Mouse (Mus musculus) limb, embryonic 11.5 days (tissue): Measurements from ENCODE around the gene Ccdc175. TPM values are rescaled to one million over a fixed set of nuclear protein-coding genes. Genes with fewer than 3 reads are reported as not detected.

Experiments
- ATAC-seq: fragments of 200-750 bp; cut with Nextera tagmentation; 2 replicates; pipeline ENCODE4 v1.8.0; 2017; ENCODE audit warnings: low read depth; ENCODE audit not compliant: insufficient number of reproducible peaks, low FRiP score, low TSS enrichment
- DNase-seq: peaks from one replicate; pipeline ENCODE4 v3.0.0-alpha.2; 2015; ENCODE audit warnings: low spot score
- H3K27ac ChIP-seq: fragments of 300-500 bp; sonication (generic); replicated peaks from 2 replicates; pipeline ENCODE4 v1.5.1; 2014; ENCODE audit warnings: low read depth, mild to moderate bottlenecking, low read length
- H3K27me3 ChIP-seq: fragments of 300-500 bp; sonication (generic); 2 replicates; pipeline ENCODE4 v1.6.1; 2014; ENCODE audit warnings: mild to moderate bottlenecking, low read length, mixed read lengths; ENCODE audit not compliant: control insufficient read depth, insufficient read depth
- H3K36me3 ChIP-seq: fragments of 300-500 bp; sonication (generic); 2 replicates; pipeline ENCODE4 v1.6.1; 2014; ENCODE audit warnings: mild to moderate bottlenecking, low read length, moderate library complexity, mixed read lengths; ENCODE audit not compliant: control insufficient read depth, insufficient read depth
- H3K4me1 ChIP-seq: fragments of 300-500 bp; sonication (generic); 2 replicates; pipeline ENCODE4 v1.6.1; 2014; ENCODE audit warnings: low read length, mixed read lengths; ENCODE audit not compliant: control insufficient read depth, insufficient read depth
- H3K4me2 ChIP-seq: fragments of 300-500 bp; sonication (generic); 2 replicates; pipeline ENCODE4 v1.6.1; 2014; ENCODE audit warnings: low read depth, mild to moderate bottlenecking, moderate library complexity; ENCODE audit not compliant: severe bottlenecking
- H3K4me3 ChIP-seq: fragments of 300-500 bp; sonication (generic); 2 replicates; pipeline ENCODE4 v1.5.1; 2014; ENCODE audit warnings: low read depth, low read length
- H3K9ac ChIP-seq: fragments of 300-500 bp; sonication (generic); 2 replicates; pipeline ENCODE4 v1.6.1; 2014; ENCODE audit warnings: mild to moderate bottlenecking, low read length
- H3K9me3 ChIP-seq: fragments of 300-500 bp; sonication (generic); 2 replicates; pipeline ENCODE4 v1.6.1; 2016; ENCODE audit warnings: low read length; ENCODE audit not compliant: control insufficient read depth
- WGBS: fragments of 180-500 bp; shearing (Covaris S2); extraction: QIAGEN DNeasy Blood & Tissue Kit; methylation state at CpG from one replicate; pipeline ENCODE4 v1.1.7; 2014; 5-methylcytosine and 5-hydroxymethylcytosine counted together
- polyA plus RNA-seq: library from polyadenylated mRNA; unstranded; fragments of >200 nt; fragmentation: Nextera tagmentation; extraction: Ambion mirVana; gene quantifications from 2 replicates; pipeline ENCODE4 v1.2.1, GENCODE M21; 2014

Gene Ccdc175
- not detected in 2 replicates for polyA plus RNA-seq

- Histone ChIP-seq H3K27me3 (no peaks in the 10 kb centered on the region), H3K9me3 (no peaks in the 10 kb centered on the region), H3K4me3 (no peak within 1 kb of the TSS), H3K4me2 (no peak within 1 kb of the TSS), H3K9ac (no peak within 1 kb of the TSS), H3K27ac (no peak within 1 kb of the TSS), H3K36me3 (no peaks in the 10 kb centered on the region), H3K4me1 (no peaks in the 10 kb centered on the region)
- DNase-seq (no peak), ATAC-seq (no peak)
- 82% methylated on average over 12 of the region's 12 CpGs for WGBS
Measured at GRCm38 (mm10) chr12:72184929-72185328, at the start of gene Ccdc175. Gene Ccdc175 (minus strand): TSS chr12:72185029.

- Histone ChIP-seq H3K36me3 (no peaks in the 10 kb centered on the region), H3K27ac (no peak overlapping the region), H3K4me1 (no peaks in the 10 kb centered on the region; the same call in 1 of the 2 replicates), H3K9me3 (no peaks in the 10 kb centered on the region), H3K4me3 (no peak overlapping the region), H3K4me2 (no peak overlapping the region), H3K9ac (no peak overlapping the region), H3K27me3 (peaks cover 3% of the 10 kb centered on the region; the same call in 1 of the 2 replicates)
- DNase-seq, result no peak
- 93% methylated on average over 3 of the region's 3 CpGs for WGBS
- no peak for ATAC-seq
Measured at GRCm38 (mm10) chr12:72234151-72234550, 49.3 kb upstream of the Ccdc175 start.

- Histone ChIP-seq H3K9ac (no peak overlapping the region), H3K27ac (no peak overlapping the region), H3K36me3 (no peaks in the 10 kb centered on the region), H3K4me2 (no peak overlapping the region), H3K4me1 (no peaks in the 10 kb centered on the region; the same call in 1 of the 2 replicates), H3K4me3 (no peak overlapping the region), H3K9me3 (no peaks in the 10 kb centered on the region), H3K27me3 (peaks cover 3% of the 10 kb centered on the region; the same call in 1 of the 2 replicates)
- 83% methylated on average over 19 of the region's 19 CpGs for WGBS
- ATAC-seq, result no peak
- DNase-seq, result no peak
Measured at GRCm38 (mm10) chr12:72232826-72233790, 48.3 kb upstream of the Ccdc175 start.

GRCm38 (mm10) chr12:72232176-72232575 lies 47.3 kb upstream of the Ccdc175 start:
- no peak overlapping the region for H3K4me2 ChIP-seq
- DNase-seq (no peak), ATAC-seq (no peak)
- WGBS, result 83% methylated on average over 3 of the region's 3 CpGs
- H3K27me3 ChIP-seq, result no peaks in the 10 kb centered on the region; the same call in 1 of the 2 replicates
- H3K9ac ChIP-seq, result no peak overlapping the region
- no peak overlapping the region for H3K27ac ChIP-seq
- no peaks in the 10 kb centered on the region for H3K36me3 ChIP-seq
- no peak overlapping the region for H3K4me3 ChIP-seq
- no peaks in the 10 kb centered on the region; the same call in 1 of the 2 replicates for H3K4me1 ChIP-seq
- H3K9me3 ChIP-seq, result no peaks in the 10 kb centered on the region

- ATAC-seq, result no peak
- Histone ChIP-seq H3K4me3 (no peak overlapping the region), H3K9ac (no peak overlapping the region), H3K4me2 (no peak overlapping the region), H3K27me3 (no peaks in the 10 kb centered on the region), H3K9me3 (no peaks in the 10 kb centered on the region), H3K36me3 (no peaks in the 10 kb centered on the region), H3K4me1 (no peaks in the 10 kb centered on the region), H3K27ac (no peak overlapping the region)
- 63% methylated on average over 8 of the region's 8 CpGs for WGBS
- DNase-seq, result no peak
Measured at GRCm38 (mm10) chr12:72229451-72230196, 44.8 kb upstream of the Ccdc175 start.

- 89% methylated on average over 6 of the region's 6 CpGs for WGBS
- ATAC-seq, result no peak
- H3K9ac ChIP-seq, result no peak overlapping the region
Measured at GRCm38 (mm10) chr12:72227731-72228130, 42.9 kb upstream of the Ccdc175 start.

GRCm38 (mm10) chr12:72225371-72225770 lies 40.5 kb upstream of the Ccdc175 start:
- no peak overlapping the region for H3K4me2 ChIP-seq
- H3K36me3 ChIP-seq, result no peaks in the 10 kb centered on the region
- H3K9ac ChIP-seq, result no peak overlapping the region
- no peak overlapping the region for H3K4me3 ChIP-seq
- DNase-seq (no peak), ATAC-seq (no peak)
- no peaks in the 10 kb centered on the region for H3K9me3 ChIP-seq
- no peaks in the 10 kb centered on the region for H3K4me1 ChIP-seq
- H3K27me3 ChIP-seq, result no peaks in the 10 kb centered on the region
- H3K27ac ChIP-seq, result no peak overlapping the region
- WGBS, result 93% methylated on average over 3 of the region's 3 CpGs

More at GRCm38 (mm10) chr12:72227731-72228130, 42.9 kb upstream of the Ccdc175 start:
- Histone ChIP-seq H3K4me1 (no peaks in the 10 kb centered on the region), H3K4me3 (no peak overlapping the region), H3K36me3 (no peaks in the 10 kb centered on the region), H3K27ac (no peak overlapping the region), H3K4me2 (no peak overlapping the region), H3K9me3 (no peaks in the 10 kb centered on the region), H3K27me3 (no peaks in the 10 kb centered on the region)
- no peak for DNase-seq

GRCm38 (mm10) chr12:72223557-72224102 lies 38.8 kb upstream of the Ccdc175 start:
- ATAC-seq, result no peak
- no peak overlapping the region for H3K27ac ChIP-seq
- WGBS, result 91% methylated on average over 16 of the region's 16 CpGs

More at GRCm38 (mm10) chr12:72223557-72224102, 38.8 kb upstream of the Ccdc175 start:
- no peak for DNase-seq
- H3K27me3 ChIP-seq, result no peaks in the 10 kb centered on the region
- no peaks in the 10 kb centered on the region for H3K9me3 ChIP-seq
- no peak overlapping the region for H3K4me2 ChIP-seq
- H3K4me1 ChIP-seq, result no peaks in the 10 kb centered on the region; the same call in 1 of the 2 replicates
- no peak overlapping the region for H3K9ac ChIP-seq
- no peak overlapping the region for H3K4me3 ChIP-seq
- H3K36me3 ChIP-seq, result no peaks in the 10 kb centered on the region
